Mouse (Mus musculus) megakaryocyte-erythroid progenitor cell, adult 5-6 weeks (primary cell): Measurements from ENCODE around the gene Cpa2. TPM values are rescaled to one million over a fixed set of nuclear protein-coding genes. Genes with fewer than 3 reads are reported as not detected.

ENCODE experiments used
- ATAC-seq: replicated peaks from 2 replicates; pipeline ENCODE4 v1.8.0; 2016; ENCODE audit warnings: mild to moderate bottlenecking, inconsistent platforms; ENCODE audit not compliant: severe bottlenecking, poor library complexity, low FRiP score, low TSS enrichment
- total RNA-seq, 2 experiments: library from RNA; stranded (forward) in 1 of 2; stranded (reverse) in 1 of 2; fragments of 200-1000, 215-1000 nt in 1 of 2; fragments of >200 nt in 1 of 2; fragmentation: Nextera tagmentation in 1 of 2; gene quantifications; 2 replicates each; pipeline ENCODE4 v1.2.3; 2014 to 2017

The Cpa2 gene
- not detected in 2 replicates for total RNA-seq (2014; fragmentation: Nextera tagmentation)
- not detected in 2 replicates for total RNA-seq (2017)

GRCm38 (mm10) chr6:30541009-30541799 is at the start of gene Cpa2:
TSS of gene Cpa2 (plus strand) at chr6:30541582.
- no peak for ATAC-seq

- no peak for ATAC-seq
Observed at GRCm38 (mm10) chr6:30499049-30499448, 42.3 kb upstream of the Cpa2 start.

GRCm38 (mm10) chr6:30508824-30509223 is 32.6 kb upstream of the Cpa2 start:
- no peak for ATAC-seq

GRCm38 (mm10) chr6:30509265-30510239 is 31.8 kb upstream of the Cpa2 start, which contains the start of the genes Tmem209 and Ssmem1:
TSS of gene Tmem209 (minus strand) at chr6:30509783.
TSS of gene Ssmem1 (plus strand) at chr6:30509849.
- ATAC-seq, result peak; percentile 98

GRCm38 (mm10) chr6:30510291-30510690 is 31.1 kb upstream of the Cpa2 start:
- ATAC-seq, result no peak

- no peak for ATAC-seq
Observed at GRCm38 (mm10) chr6:30514242-30514641, 27.1 kb upstream of the Cpa2 start.

- 0 out of 2 replicates have a peak, but pooled peaks have one; percentile 25 for ATAC-seq
Observed at GRCm38 (mm10) chr6:30520400-30520799, 21.0 kb upstream of the Cpa2 start.

- no peak for ATAC-seq
Observed at GRCm38 (mm10) chr6:30525456-30526332, 15.7 kb upstream of the Cpa2 start.

GRCm38 (mm10) chr6:30526586-30527515 is 14.5 kb upstream of the Cpa2 start:
- no peak for ATAC-seq

GRCm38 (mm10) chr6:30528800-30529199 is 12.6 kb upstream of the Cpa2 start:
- no peak for ATAC-seq

GRCm38 (mm10) chr6:30535340-30535739 is 6.0 kb upstream of the Cpa2 start:
- 0 out of 2 replicates have a peak, but pooled peaks have one; percentile 37 for ATAC-seq

- ATAC-seq, result no peak
Observed at GRCm38 (mm10) chr6:30538240-30538639, 3.1 kb upstream of the Cpa2 start.

- ATAC-seq, result no peak
Observed at GRCm38 (mm10) chr6:30538800-30539199, 2.6 kb upstream of the Cpa2 start.

GRCm38 (mm10) chr6:30542277-30542676 is 895 bp downstream of the Cpa2 start:
- ATAC-seq, result no peak

- ATAC-seq, result no peak
Observed at GRCm38 (mm10) chr6:30543077-30543476, 1.7 kb downstream of the Cpa2 start.

GRCm38 (mm10) chr6:30543851-30544250 is 2.5 kb downstream of the Cpa2 start:
- no peak for ATAC-seq

- no peak for ATAC-seq
Observed at GRCm38 (mm10) chr6:30545689-30546088, 4.3 kb downstream of the Cpa2 start.
